Mouse (Mus musculus) midbrain, embryonic 10.5 days (tissue): ENCODE measurements around the gene Ift81. TPM values are rescaled to one million over a fixed set of nuclear protein-coding genes. Genes with fewer than 3 reads are reported as not detected.

Experiments used
- DNase-seq: peaks from one replicate; pipeline ENCODE4 v3.0.0-alpha.2; 2017; ENCODE audit warnings: low spot score
- H3K27ac ChIP-seq: fragments of 300-500 bp; sonication (generic); replicated peaks from 2 replicates; pipeline ENCODE4 v1.5.1; 2016; ENCODE audit warnings: mild to moderate bottlenecking
- H3K27me3 ChIP-seq: fragments of 300-500 bp; sonication (generic); 2 replicates; pipeline ENCODE4 v1.6.1; 2016; ENCODE audit warnings: low read depth, mild to moderate bottlenecking; ENCODE audit not compliant: poor library complexity, severe bottlenecking
- H3K36me3 ChIP-seq: fragments of 300-500 bp; sonication (generic); 2 replicates; pipeline ENCODE4 v1.6.1; 2016; ENCODE audit warnings: mild to moderate bottlenecking, moderate library complexity
- H3K4me1 ChIP-seq: fragments of 300-500 bp; sonication (generic); 2 replicates; pipeline ENCODE4 v1.6.1; 2016
- H3K4me3 ChIP-seq: fragments of 300-500 bp; sonication (generic); 2 replicates; pipeline ENCODE4 v1.5.1; 2016; ENCODE audit warnings: mild to moderate bottlenecking, moderate library complexity
- H3K9me3 ChIP-seq: fragments of 300-500 bp; sonication (generic); replicated peaks from 2 replicates; pipeline ENCODE4 v1.6.1; 2016; ENCODE audit warnings: mild to moderate bottlenecking
- WGBS: fragments of 180-500 bp; shearing (Covaris S2); methylation state at CpG from one replicate; pipeline ENCODE4 v1.1.7; 2016; 5-methylcytosine and 5-hydroxymethylcytosine counted together
- polyA plus RNA-seq: library from polyadenylated mRNA; unstranded; fragments of >200 nt; fragmentation: Nextera tagmentation; extraction: Ambion mirVana; gene quantifications from 2 replicates; pipeline ENCODE4 v1.2.1, GENCODE M21; 2016

Gene Ift81
- polyA plus RNA-seq, 1 experiment from 2014 or later: 51.4 TPM

GRCm38 (mm10) chr5:122622526-122622925, 8.2 kb upstream of the Ift81 start:
- WGBS: 97% methylated on average over 5 of the region's 5 CpGs
- H3K4me1 ChIP-seq: peaks cover 11% of the 10 kb centered on the region
- H3K27ac ChIP-seq: no peak overlapping the region
- H3K36me3 ChIP-seq: no peaks in the 10 kb centered on the region
- no peak overlapping the region for H3K4me3 ChIP-seq
- no peaks in the 10 kb centered on the region for H3K9me3 ChIP-seq
- H3K27me3 ChIP-seq: no peaks in the 10 kb centered on the region
- no peak for DNase-seq

GRCm38 (mm10) chr5:122621376-122621886, 7.1 kb upstream of the Ift81 start:
- Histone ChIP-seq H3K4me1 (peaks cover 9% of the 10 kb centered on the region), H3K36me3 (no peaks in the 10 kb centered on the region), H3K9me3 (no peaks in the 10 kb centered on the region), H3K27ac (peak overlapping the region; percentile 72; the same call in 1 of the 2 replicates), H3K4me3 (no peak overlapping the region), H3K27me3 (no peaks in the 10 kb centered on the region)
- DNase-seq: peak; percentile 43
- WGBS: 37% methylated on average over 7 of the region's 7 CpGs

- WGBS: 88% methylated on average over 9 of the region's 9 CpGs
- Histone ChIP-seq H3K36me3 (no peaks in the 10 kb centered on the region), H3K4me3 (no peak overlapping the region), H3K27me3 (no peaks in the 10 kb centered on the region), H3K27ac (no peak overlapping the region), H3K9me3 (no peaks in the 10 kb centered on the region), H3K4me1 (peaks cover 10% of the 10 kb centered on the region)
- no peak for DNase-seq
Measured at GRCm38 (mm10) chr5:122619686-122620296, 5.5 kb upstream of the Ift81 start.

GRCm38 (mm10) chr5:122617718-122618117, 3.4 kb upstream of the Ift81 start:
- Histone ChIP-seq H3K9me3 (no peaks in the 10 kb centered on the region), H3K4me1 (peaks cover 26% of the 10 kb centered on the region), H3K27me3 (no peaks in the 10 kb centered on the region), H3K36me3 (no peaks in the 10 kb centered on the region), H3K4me3 (no peak overlapping the region), H3K27ac (no peak overlapping the region)
- DNase-seq: no peak
- WGBS: 81% methylated on average over 5 of the region's 5 CpGs

GRCm38 (mm10) chr5:122611651-122612050, 2.7 kb downstream of the Ift81 start:
- Histone ChIP-seq H3K4me3 (no peak overlapping the region), H3K27ac (no peak overlapping the region), H3K4me1 (peaks cover 28% of the 10 kb centered on the region)

GRCm38 (mm10) chr5:122604894-122605293, 9.4 kb downstream of the Ift81 start:
- DNase-seq: no peak
- no peaks in the 10 kb centered on the region for H3K9me3 ChIP-seq
- no peak overlapping the region for H3K4me3 ChIP-seq
- WGBS: 85% methylated on average over 2 of the region's 2 CpGs
- no peak overlapping the region for H3K27ac ChIP-seq
- H3K27me3 ChIP-seq: no peaks in the 10 kb centered on the region
- peaks cover 97% of the 10 kb centered on the region for H3K36me3 ChIP-seq
- H3K4me1 ChIP-seq: no peaks in the 10 kb centered on the region

More at GRCm38 (mm10) chr5:122611651-122612050, 2.7 kb downstream of the Ift81 start:
- no peaks in the 10 kb centered on the region for H3K27me3 ChIP-seq
- H3K36me3 ChIP-seq: peaks cover 42% of the 10 kb centered on the region
- WGBS: 73% methylated on average over 5 of the region's 5 CpGs
- H3K9me3 ChIP-seq: no peaks in the 10 kb centered on the region
- no peak for DNase-seq

- no peaks in the 10 kb centered on the region for H3K27me3 ChIP-seq
- DNase-seq: no peak
- no peaks in the 10 kb centered on the region for H3K9me3 ChIP-seq
- H3K27ac ChIP-seq: no peak overlapping the region
- whole genome bisulfite sequencing: 87% methylated on average over 11 of the region's 11 CpGs
- H3K4me3 ChIP-seq: no peak overlapping the region
- no peaks in the 10 kb centered on the region for H3K4me1 ChIP-seq
- peaks cover 97% of the 10 kb centered on the region for H3K36me3 ChIP-seq
Measured at GRCm38 (mm10) chr5:122602233-122602632, 12.1 kb downstream of the Ift81 start.

GRCm38 (mm10) chr5:122595470-122595869, 18.8 kb downstream of the Ift81 start:
- Histone ChIP-seq H3K27ac (no peak overlapping the region), H3K9me3 (no peaks in the 10 kb centered on the region), H3K4me1 (no peaks in the 10 kb centered on the region), H3K4me3 (no peak overlapping the region), H3K36me3 (peaks cover 91% of the 10 kb centered on the region), H3K27me3 (no peaks in the 10 kb centered on the region)
- DNase-seq: no peak
- WGBS: 91% methylated on average over 4 of the region's 4 CpGs

- Histone ChIP-seq H3K36me3 (peaks cover 69% of the 10 kb centered on the region), H3K27me3 (no peaks in the 10 kb centered on the region)
Measured at GRCm38 (mm10) chr5:122589891-122590290, 24.4 kb downstream of the Ift81 start.

GRCm38 (mm10) chr5:122585546-122585945, 28.8 kb downstream of the Ift81 start:
- Histone ChIP-seq H3K36me3 (peaks cover 55% of the 10 kb centered on the region), H3K27ac (no peak overlapping the region), H3K9me3 (no peaks in the 10 kb centered on the region; the same call in 1 of the 2 replicates), H3K4me3 (no peak overlapping the region), H3K4me1 (no peaks in the 10 kb centered on the region), H3K27me3 (no peaks in the 10 kb centered on the region)
- DNase-seq: no peak
- WGBS: 87% methylated on average over 9 of the region's 9 CpGs

More at GRCm38 (mm10) chr5:122589891-122590290, 24.4 kb downstream of the Ift81 start:
- no peak overlapping the region for H3K4me3 ChIP-seq
- WGBS: 90% methylated on average over 4 of the region's 4 CpGs
- no peaks in the 10 kb centered on the region for H3K4me1 ChIP-seq
- no peak for DNase-seq
- H3K9me3 ChIP-seq: no peaks in the 10 kb centered on the region
- no peak overlapping the region for H3K27ac ChIP-seq

- peaks cover 55% of the 10 kb centered on the region for H3K36me3 ChIP-seq
- 97% methylated on average over 5 of the region's 5 CpGs for WGBS
- no peaks in the 10 kb centered on the region; the same call in 1 of the 2 replicates for H3K9me3 ChIP-seq
- no peak for DNase-seq
- no peaks in the 10 kb centered on the region for H3K27me3 ChIP-seq
- no peak overlapping the region for H3K4me3 ChIP-seq
- no peak overlapping the region for H3K27ac ChIP-seq
- no peaks in the 10 kb centered on the region for H3K4me1 ChIP-seq
Measured at GRCm38 (mm10) chr5:122584093-122584492, 30.2 kb downstream of the Ift81 start.

GRCm38 (mm10) chr5:122576683-122577329, 37.5 kb downstream of the Ift81 start:
- Histone ChIP-seq H3K36me3 (peaks cover 66% of the 10 kb centered on the region), H3K4me3 (no peak overlapping the region), H3K27me3 (no peaks in the 10 kb centered on the region), H3K9me3 (no peaks in the 10 kb centered on the region; the same call in 1 of the 2 replicates), H3K4me1 (no peaks in the 10 kb centered on the region), H3K27ac (no peak overlapping the region)
- DNase-seq: no peak
- 84% methylated on average over 7 of the region's 7 CpGs for WGBS

- no peak overlapping the region for H3K27ac ChIP-seq
- no peak overlapping the region for H3K4me3 ChIP-seq
- peaks cover 57% of the 10 kb centered on the region for H3K36me3 ChIP-seq
- H3K9me3 ChIP-seq: no peaks in the 10 kb centered on the region
- H3K27me3 ChIP-seq: no peaks in the 10 kb centered on the region
- H3K4me1 ChIP-seq: no peaks in the 10 kb centered on the region
- WGBS: 88% methylated on average over 5 of the region's 5 CpGs
- no peak for DNase-seq
Measured at GRCm38 (mm10) chr5:122572001-122572400, 42.3 kb downstream of the Ift81 start.
